Mouse (Mus musculus): Measurements from ENCODE around the gene Selenov. TPM values are rescaled to one million over a fixed set of nuclear protein-coding genes. Genes with fewer than 3 reads are reported as not detected.

Selenov gene
- polyA plus RNA-seq, 1 experiment from 2014 or later: 1.0 TPM

GRCm38 (mm10) chr7:28318036-28318435, 27.1 kb upstream of the Selenov start:
- ATAC-seq (ENCODE audit: insufficient number of reproducible peaks, low FRiP score, low TSS enrichment, low read depth): no peak

GRCm38 (mm10) chr7:28311926-28312543, 21.0 kb upstream of the Selenov start, which contains the start of gene Timm50:
Timm50 (minus strand) TSS chr7:28312072.
- peak within 1 kb of the TSS; percentile 84 for H3K4me3 ChIP-seq
- WGBS: under 1% methylated on average over 33 of the region's 45 CpGs
- peaks cover 19% of the 10 kb centered on the region for H3K4me1 ChIP-seq
- H3K4me2 ChIP-seq: peak within 1 kb of the TSS; percentile 78
- peak within 1 kb of the TSS; percentile 91 for H3K9ac ChIP-seq
- no peaks in the 10 kb centered on the region for H3K9me3 ChIP-seq
- ATAC-seq (ENCODE audit: insufficient number of reproducible peaks, low FRiP score, low TSS enrichment, low read depth): peak; percentile 92
- H3K27me3 ChIP-seq: no peaks in the 10 kb centered on the region
- peaks cover 64% of the 10 kb centered on the region for H3K36me3 ChIP-seq
- H3K27ac ChIP-seq: peak within 1 kb of the TSS; percentile 67; the same call in 1 of the 2 replicates

More at GRCm38 (mm10) chr7:28318036-28318435, 27.1 kb upstream of the Selenov start:
- no peaks in the 10 kb centered on the region for H3K27me3 ChIP-seq
- no peak overlapping the region for H3K4me2 ChIP-seq
- 91% methylated on average over 3 of the region's 3 CpGs for WGBS
- H3K4me3 ChIP-seq: no peak overlapping the region
- H3K9ac ChIP-seq: no peak overlapping the region
- no peaks in the 10 kb centered on the region for H3K4me1 ChIP-seq
- no peak overlapping the region for H3K27ac ChIP-seq
- H3K36me3 ChIP-seq: peaks cover 91% of the 10 kb centered on the region
- no peaks in the 10 kb centered on the region for H3K9me3 ChIP-seq

- Histone ChIP-seq H3K9ac (peak overlapping the region; percentile 91), H3K4me2 (peak overlapping the region; percentile 78), H3K27me3 (no peaks in the 10 kb centered on the region), H3K4me1 (peaks cover 19% of the 10 kb centered on the region), H3K9me3 (no peaks in the 10 kb centered on the region), H3K4me3 (peak overlapping the region; percentile 84), H3K27ac (peak overlapping the region; percentile 67; the same call in 1 of the 2 replicates), H3K36me3 (peaks cover 64% of the 10 kb centered on the region)
- peak; percentile 26; the same call in 1 of the 2 replicates for ATAC-seq (ENCODE audit: insufficient number of reproducible peaks, low FRiP score, low TSS enrichment, low read depth)
- WGBS: 6% methylated on average over 35 of the region's 35 CpGs
These were observed 20.4 kb upstream of the Selenov start for GRCm38 (mm10) chr7:28311151-28311925.

- 52% methylated on average over 9 of the region's 9 CpGs for WGBS
- Histone ChIP-seq H3K4me1 (peaks cover 19% of the 10 kb centered on the region), H3K9me3 (no peaks in the 10 kb centered on the region), H3K4me3 (no peak overlapping the region), H3K27me3 (no peaks in the 10 kb centered on the region), H3K36me3 (peaks cover 64% of the 10 kb centered on the region), H3K27ac (no peak overlapping the region), H3K9ac (no peak overlapping the region), H3K4me2 (no peak overlapping the region)
- ATAC-seq (ENCODE audit: insufficient number of reproducible peaks, low FRiP score, low TSS enrichment, low read depth): no peak
These were observed 18.8 kb upstream of the Selenov start for GRCm38 (mm10) chr7:28309737-28310136.

- peaks cover 57% of the 10 kb centered on the region for H3K36me3 ChIP-seq
- ATAC-seq (ENCODE audit: insufficient number of reproducible peaks, low FRiP score, low TSS enrichment, low read depth): no peak
- no peak overlapping the region for H3K4me3 ChIP-seq
- H3K9me3 ChIP-seq: no peaks in the 10 kb centered on the region
- no peak overlapping the region for H3K4me2 ChIP-seq
- peaks cover 15% of the 10 kb centered on the region for H3K27me3 ChIP-seq
- peaks cover 27% of the 10 kb centered on the region for H3K4me1 ChIP-seq
- 95% methylated on average over 8 of the region's 8 CpGs for WGBS
- no peak overlapping the region for H3K27ac ChIP-seq
- H3K9ac ChIP-seq: no peak overlapping the region
These were observed 15.2 kb upstream of the Selenov start for GRCm38 (mm10) chr7:28306216-28306615.

GRCm38 (mm10) chr7:28305641-28306040, 14.7 kb upstream of the Selenov start:
- no peak overlapping the region for H3K4me3 ChIP-seq
- 90% methylated on average over 10 of the region's 10 CpGs for WGBS
- no peak overlapping the region for H3K4me2 ChIP-seq
- H3K9ac ChIP-seq: no peak overlapping the region
- H3K27ac ChIP-seq: no peak overlapping the region
- peaks cover 57% of the 10 kb centered on the region for H3K36me3 ChIP-seq
- no peaks in the 10 kb centered on the region for H3K9me3 ChIP-seq
- peaks cover 23% of the 10 kb centered on the region for H3K4me1 ChIP-seq
- no peak for ATAC-seq (ENCODE audit: insufficient number of reproducible peaks, low FRiP score, low TSS enrichment, low read depth)
- H3K27me3 ChIP-seq: peaks cover 21% of the 10 kb centered on the region

- Histone ChIP-seq H3K9me3 (no peaks in the 10 kb centered on the region), H3K4me3 (peak within 1 kb of the TSS; percentile 25), H3K36me3 (peaks cover 22% of the 10 kb centered on the region), H3K9ac (no peak within 1 kb of the TSS), H3K27ac (no peak within 1 kb of the TSS), H3K4me2 (peak within 1 kb of the TSS; percentile 47), H3K27me3 (peaks cover 58% of the 10 kb centered on the region), H3K4me1 (peaks cover 17% of the 10 kb centered on the region)
- no peak for ATAC-seq (ENCODE audit: insufficient number of reproducible peaks, low FRiP score, low TSS enrichment, low read depth)
- 1% methylated on average over 30 of the region's 30 CpGs for WGBS
These were observed 10.8 kb upstream of the Selenov start, which contains the start of gene Dll3 for GRCm38 (mm10) chr7:28301616-28302433. Dll3 (minus strand) TSS chr7:28302238.

GRCm38 (mm10) chr7:28298837-28299625, 8.0 kb upstream of the Selenov start:
- no peaks in the 10 kb centered on the region for H3K36me3 ChIP-seq
- no peak overlapping the region for H3K9ac ChIP-seq
- H3K4me3 ChIP-seq: 0 out of 2 replicates have a peak overlapping the region, but pooled peaks have one; percentile 12
- peaks cover 24% of the 10 kb centered on the region for H3K4me1 ChIP-seq
- WGBS: 28% methylated on average over 43 of the region's 43 CpGs
- peaks cover 83% of the 10 kb centered on the region for H3K27me3 ChIP-seq
- no peak for ATAC-seq (ENCODE audit: insufficient number of reproducible peaks, low FRiP score, low TSS enrichment, low read depth)
- H3K9me3 ChIP-seq: no peaks in the 10 kb centered on the region
- no peak overlapping the region for H3K27ac ChIP-seq
- H3K4me2 ChIP-seq: peak overlapping the region; percentile 30

GRCm38 (mm10) chr7:28294481-28294880, 3.5 kb upstream of the Selenov start:
- no peak for ATAC-seq (ENCODE audit: insufficient number of reproducible peaks, low FRiP score, low TSS enrichment, low read depth)
- Histone ChIP-seq H3K27ac (no peak overlapping the region), H3K4me2 (peak overlapping the region; percentile 76), H3K9me3 (no peaks in the 10 kb centered on the region), H3K27me3 (peaks cover 95% of the 10 kb centered on the region), H3K36me3 (no peaks in the 10 kb centered on the region), H3K4me1 (peaks cover 23% of the 10 kb centered on the region), H3K9ac (peak overlapping the region; percentile 26; the same call in 1 of the 2 replicates), H3K4me3 (peak overlapping the region; percentile 46)
- 3% methylated on average over 61 of the region's 63 CpGs for WGBS

- H3K9me3 ChIP-seq: no peaks in the 10 kb centered on the region
- peak overlapping the region; percentile 48 for H3K4me2 ChIP-seq
- no peak overlapping the region for H3K27ac ChIP-seq
- H3K4me3 ChIP-seq: peak overlapping the region; percentile 26
- ATAC-seq (ENCODE audit: insufficient number of reproducible peaks, low FRiP score, low TSS enrichment, low read depth): no peak
- H3K4me1 ChIP-seq: peaks cover 20% of the 10 kb centered on the region
- no peak overlapping the region for H3K9ac ChIP-seq
- H3K27me3 ChIP-seq: peaks cover 81% of the 10 kb centered on the region
- H3K36me3 ChIP-seq: no peaks in the 10 kb centered on the region
- under 1% methylated on average over 16 of the region's 18 CpGs for WGBS
These were observed 821 bp downstream of the Selenov start for GRCm38 (mm10) chr7:28290165-28290564.

- WGBS: 83% methylated on average over 7 of the region's 7 CpGs
- Histone ChIP-seq H3K9me3 (no peaks in the 10 kb centered on the region), H3K27me3 (peaks cover 3% of the 10 kb centered on the region; the same call in 1 of the 2 replicates), H3K9ac (no peak overlapping the region), H3K36me3 (no peaks in the 10 kb centered on the region), H3K4me1 (peaks cover 10% of the 10 kb centered on the region), H3K4me3 (no peak overlapping the region), H3K27ac (no peak overlapping the region), H3K4me2 (no peak overlapping the region)
- no peak for ATAC-seq (ENCODE audit: insufficient number of reproducible peaks, low FRiP score, low TSS enrichment, low read depth)
These were observed 10.4 kb downstream of the Selenov start for GRCm38 (mm10) chr7:28280630-28281029.
